Mouse (Mus musculus) C2C12 (cell line): ENCODE measurements around the gene Ostc. TPM values are rescaled to one million over a fixed set of nuclear protein-coding genes. Genes with fewer than 3 reads are reported as not detected.

Experiments
- H3K27me3 ChIP-seq: one replicate; pipeline ENCODE4 v1.6.1; 2011; ENCODE audit not compliant: control insufficient read depth, insufficient read depth, insufficient read length
- H3K36me3 ChIP-seq: one replicate; pipeline ENCODE4 v1.6.1; 2011; ENCODE audit not compliant: control insufficient read depth, insufficient read depth
- H3K4me3 ChIP-seq: one replicate; pipeline ENCODE4 v1.5.1; 2011; ENCODE audit warnings: mild to moderate bottlenecking, control low read depth; ENCODE audit not compliant: poor library complexity, insufficient read depth, severe bottlenecking
- H3K79me2 ChIP-seq: one replicate; pipeline ENCODE4 v1.6.1; 2011; ENCODE audit not compliant: control insufficient read depth, insufficient read depth
- H3K79me3 ChIP-seq: one replicate; pipeline ENCODE4 v1.6.1; 2011; ENCODE audit warnings: low read depth, control low read depth
- H3ac ChIP-seq: one replicate; pipeline ENCODE3; 2011; ENCODE audit warnings: low read depth; ENCODE audit not compliant: control insufficient read depth, insufficient read length
- CEBPB ChIP-seq: IDR thresholded peaks from one replicate; pipeline ENCODE4 v1.6.1; 2011; ENCODE audit warnings: low read depth, mild to moderate bottlenecking, control low read depth, moderate library complexity
- CTCF ChIP-seq: IDR thresholded peaks from one replicate; pipeline ENCODE4 v1.5.1; 2011; ENCODE audit not compliant: control insufficient read depth, insufficient read depth, insufficient read length
- FOSL1 ChIP-seq: IDR thresholded peaks from one replicate; pipeline ENCODE4 v1.8.0; 2011; ENCODE audit warnings: mild to moderate bottlenecking, low read length; ENCODE audit not compliant: poor library complexity, insufficient read depth, severe bottlenecking
- MAX ChIP-seq: IDR thresholded peaks from one replicate; pipeline ENCODE4 v1.6.1; 2011; ENCODE audit warnings: mild to moderate bottlenecking, control low read depth
- MYOD1 ChIP-seq: IDR thresholded peaks from one replicate; pipeline ENCODE4 v1.6.1; 2011; ENCODE audit warnings: low read depth; ENCODE audit not compliant: control insufficient read depth, insufficient read length
- MYOG ChIP-seq: IDR thresholded peaks from one replicate; pipeline ENCODE4 v1.6.1; 2011; ENCODE audit not compliant: control insufficient read depth, insufficient read length; ENCODE audit errors: extremely low read depth
- USF1 ChIP-seq: IDR thresholded peaks from one replicate; pipeline ENCODE4 v1.6.1; 2011; ENCODE audit warnings: low read depth, mild to moderate bottlenecking, control low read depth, moderate library complexity
- polyA plus RNA-seq: library from polyadenylated mRNA; unstranded; fragments of >200 nt; fragmentation: generic; extraction: Trizol; gene quantifications from one replicate; pipeline ENCODE4 v1.2.1, GENCODE M21; 2012; ENCODE audit warnings: missing spikeins

Gene Ostc
- polyA plus RNA-seq, 1 experiment, result 198 TPM

DNA sequence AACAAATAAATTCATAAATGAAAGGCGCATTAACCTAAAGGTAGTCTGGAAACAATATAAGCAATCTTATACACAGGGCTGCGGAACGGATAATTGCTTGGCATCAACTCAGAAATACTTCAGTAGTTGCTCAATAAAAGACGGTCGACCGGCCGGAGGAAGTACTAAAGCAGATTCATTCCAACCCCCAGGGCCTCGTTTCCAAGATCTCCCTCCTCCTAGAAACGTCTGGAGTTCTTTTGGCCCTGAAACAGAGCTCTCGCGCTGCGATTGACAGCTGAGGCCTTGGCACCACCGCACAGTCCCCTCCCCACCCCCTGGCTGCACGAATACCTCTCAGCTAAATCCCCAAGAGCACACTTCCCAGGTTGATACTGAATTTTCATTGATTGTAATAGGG lies 38.0 kb downstream of the Ostc start:
- Histone ChIP-seq H3K27me3 (no peaks in the 10 kb centered on the region), H3K4me3 (no peak overlapping the region), H3K36me3 (no peaks in the 10 kb centered on the region), H3ac (no peak overlapping the region), H3K79me2 (no peaks in the 10 kb centered on the region), H3K79me3 (no peaks in the 10 kb centered on the region)
- TF ChIP-seq CEBPB (no peak), FOSL1 (no peak), MYOG (no peak), CTCF (no peak), USF1 (no peak), MAX (no peak), MYOD1 (no peak)

DNA sequence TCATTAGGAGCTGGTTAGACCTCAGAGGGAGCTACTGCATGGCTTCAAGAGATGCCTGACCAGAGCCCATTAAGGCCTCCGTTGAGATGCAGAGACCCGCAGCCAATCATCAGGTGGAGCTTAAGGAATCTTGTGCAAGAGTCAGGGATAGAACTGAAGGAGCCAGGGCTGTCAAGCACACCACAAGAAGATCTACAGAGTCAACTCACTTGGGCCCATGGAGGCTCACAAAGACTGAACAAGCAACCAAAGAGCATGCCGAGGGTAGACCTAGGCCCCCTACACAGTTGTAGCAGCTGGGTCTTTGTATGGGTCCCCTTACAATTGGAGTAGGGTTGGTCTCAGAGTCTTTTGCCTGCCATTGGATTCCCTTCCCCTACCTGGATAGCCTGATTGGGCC lies 46.7 kb downstream of the Ostc start:
- no peak for TF ChIP-seq CEBPB
- no peak for TF ChIP-seq FOSL1
- no peak for TF ChIP-seq USF1
- no peak for TF ChIP-seq MYOG
- no peak for TF ChIP-seq MAX
- TF ChIP-seq CTCF, result no peak
- no peak for TF ChIP-seq MYOD1

DNA sequence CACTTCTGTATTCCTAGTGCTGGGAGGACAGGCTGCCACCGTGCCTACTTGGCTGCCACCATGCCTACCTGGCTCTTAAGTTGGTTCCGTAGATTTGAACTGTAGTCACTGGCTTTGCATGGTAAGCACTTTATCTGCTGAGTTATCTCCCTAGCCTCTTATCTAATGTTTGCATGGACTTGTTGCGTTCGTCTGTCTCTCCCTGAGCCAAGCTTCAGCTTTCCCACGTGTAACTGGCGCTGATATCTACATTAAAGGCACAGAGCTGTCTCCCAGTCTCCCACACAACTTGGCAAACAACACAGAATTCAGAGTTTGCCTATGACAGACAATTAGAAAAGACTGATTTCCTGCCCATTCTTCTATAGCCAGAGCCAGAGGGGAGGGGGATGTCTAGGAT lies 48.6 kb downstream of the Ostc start:
- H3K27me3 ChIP-seq, result peaks cover 6% of the 10 kb centered on the region
- no peaks in the 10 kb centered on the region for H3K79me3 ChIP-seq
- no peak for TF ChIP-seq FOSL1
- TF ChIP-seq CTCF, result no peak
- TF ChIP-seq CEBPB, result no peak
- TF ChIP-seq MAX, result no peak
- no peak for TF ChIP-seq MYOG
- no peak for TF ChIP-seq MYOD1
- no peak overlapping the region for H3ac ChIP-seq
- H3K4me3 ChIP-seq, result no peak overlapping the region
- H3K79me2 ChIP-seq, result no peaks in the 10 kb centered on the region
- no peaks in the 10 kb centered on the region for H3K36me3 ChIP-seq

More for the DNA sequence above, 46.7 kb downstream of the Ostc start:
- H3K36me3 ChIP-seq, result no peaks in the 10 kb centered on the region
- H3ac ChIP-seq, result no peak overlapping the region
- H3K79me2 ChIP-seq, result no peaks in the 10 kb centered on the region
- no peak overlapping the region for H3K4me3 ChIP-seq
- H3K27me3 ChIP-seq, result peaks cover 6% of the 10 kb centered on the region
- no peaks in the 10 kb centered on the region for H3K79me3 ChIP-seq

GRCm38 (mm10) chr3:130649569-130649968 lies 59.7 kb downstream of the Ostc start:
- Histone ChIP-seq H3K79me2 (no peaks in the 10 kb centered on the region), H3K36me3 (no peaks in the 10 kb centered on the region), H3K79me3 (no peaks in the 10 kb centered on the region), H3K27me3 (no peaks in the 10 kb centered on the region), H3ac (no peak overlapping the region), H3K4me3 (no peak overlapping the region)
- TF ChIP-seq MAX (no peak), MYOG (no peak), CTCF (no peak), CEBPB (no peak), MYOD1 (no peak), FOSL1 (no peak), USF1 (no peak)

DNA sequence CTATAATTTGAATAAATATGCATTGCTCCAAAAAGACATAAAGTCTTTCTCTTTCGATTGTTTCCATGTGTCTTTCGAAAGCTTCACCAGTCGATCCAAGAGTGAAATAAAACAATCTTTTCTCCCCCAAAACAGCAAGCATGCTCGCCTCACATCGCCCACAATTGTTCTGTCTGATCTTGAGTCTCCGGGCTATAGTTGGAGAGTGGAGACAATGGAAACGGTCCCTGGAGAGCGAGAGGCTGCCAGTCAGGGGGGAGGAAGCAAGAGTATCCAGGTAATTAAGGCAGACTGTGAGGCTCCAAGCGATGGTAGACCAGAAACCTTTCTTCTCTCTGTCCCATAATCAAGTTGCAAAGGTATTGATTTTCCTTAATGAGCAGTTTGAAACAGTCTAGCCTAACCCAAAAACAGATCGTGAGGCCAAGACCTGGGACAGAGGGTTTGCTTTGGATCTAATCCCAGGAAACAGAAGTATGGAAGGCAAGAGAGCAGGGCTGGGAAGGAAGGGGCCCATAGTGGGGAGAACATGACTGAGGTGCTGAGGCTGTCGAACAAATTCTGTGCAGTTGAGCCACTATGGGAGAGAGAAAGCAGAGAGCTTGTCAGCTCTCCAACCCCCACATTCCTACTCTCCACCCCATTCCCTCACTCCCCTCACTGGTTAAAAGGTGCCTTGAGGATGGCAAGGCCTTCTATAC lies 63.0 kb downstream of the Ostc start:
- H3K79me3 ChIP-seq, result no peaks in the 10 kb centered on the region
- TF ChIP-seq CTCF, result no peak
- TF ChIP-seq USF1, result no peak
- TF ChIP-seq MYOG, result no peak
- TF ChIP-seq FOSL1, result no peak
- TF ChIP-seq MAX, result no peak
- TF ChIP-seq CEBPB, result no peak
- TF ChIP-seq MYOD1, result no peak
- no peaks in the 10 kb centered on the region for H3K27me3 ChIP-seq
- H3ac ChIP-seq, result no peak overlapping the region
- no peaks in the 10 kb centered on the region for H3K79me2 ChIP-seq
- no peaks in the 10 kb centered on the region for H3K36me3 ChIP-seq
- H3K4me3 ChIP-seq, result no peak overlapping the region

Other genes with a start within 250 kb of the Ostc start
- gene Etnppl, start 92.0 kb downstream of the Ostc start, polyA plus RNA-seq, result 0.01 TPM
- 2,364 TPM for gene Rpl34, start 21.0 kb upstream of the Ostc start, polyA plus RNA-seq